Mouse (Mus musculus) forebrain, postnatal 0 days (tissue): ENCODE results near the gene Cops2. TPM values are rescaled to one million over a fixed set of nuclear protein-coding genes. Genes with fewer than 3 reads are reported as not detected.

Experiments used
- ATAC-seq: fragments of 200-750 bp; cut with Nextera tagmentation; 2 replicates; pipeline ENCODE4 v1.8.0; 2017; ENCODE audit warnings: mild to moderate bottlenecking, moderate library complexity
- DNase-seq: peaks from one replicate; pipeline ENCODE4 v3.0.0-alpha.2; 2015
- H3K27ac ChIP-seq: fragments of 300-500 bp; sonication (generic); 2 replicates; pipeline ENCODE4 v1.5.1; 2014; ENCODE audit warnings: low read depth, mild to moderate bottlenecking, antibody characterized with exemption, low read length, moderate library complexity, mixed read lengths
- H3K27me3 ChIP-seq: fragments of 300-500 bp; sonication (generic); 2 replicates; pipeline ENCODE4 v1.6.1; 2014; ENCODE audit warnings: mild to moderate bottlenecking, low read length, mixed read lengths; ENCODE audit not compliant: insufficient read depth
- H3K36me3 ChIP-seq: fragments of 300-500 bp; sonication (generic); 2 replicates; pipeline ENCODE4 v1.6.1; 2014; ENCODE audit warnings: mild to moderate bottlenecking, moderate library complexity; ENCODE audit not compliant: insufficient read depth
- H3K4me1 ChIP-seq: fragments of 300-500 bp; sonication (generic); 2 replicates; pipeline ENCODE4 v1.6.1; 2014; ENCODE audit warnings: antibody characterized with exemption; ENCODE audit not compliant: insufficient read depth
- H3K4me2 ChIP-seq: fragments of 300-500 bp; sonication (generic); 2 replicates; pipeline ENCODE4 v1.6.1; 2014; ENCODE audit warnings: low read depth, mild to moderate bottlenecking, moderate library complexity
- H3K4me3 ChIP-seq: fragments of 300-500 bp; sonication (generic); 2 replicates; pipeline ENCODE4 v1.5.1; 2014; ENCODE audit warnings: low read depth, low read length, mixed read lengths
- H3K9ac ChIP-seq: fragments of 300-500 bp; sonication (generic); 2 replicates; pipeline ENCODE4 v1.6.1; 2014; ENCODE audit warnings: mild to moderate bottlenecking
- H3K9me3 ChIP-seq: fragments of 300-500 bp; sonication (generic); 2 replicates; pipeline ENCODE4 v1.6.1; 2016; ENCODE audit warnings: low read length
- CTCF ChIP-seq: sonication (generic); IDR thresholded peaks from 2 replicates; pipeline ENCODE4 v1.5.1; 2016; ENCODE audit warnings: antibody characterized with exemption, control low read depth, low read depth
- WGBS: fragments of 180-500 bp; shearing (Covaris S2); extraction: QIAGEN DNeasy Blood & Tissue Kit; methylation state at CpG from one replicate; pipeline ENCODE4 v1.1.7; 2014; 5-methylcytosine and 5-hydroxymethylcytosine counted together
- polyA plus RNA-seq: library from polyadenylated mRNA; unstranded; fragments of >200 nt; fragmentation: Nextera tagmentation; extraction: Ambion mirVana; gene quantifications from 2 replicates; pipeline ENCODE4 v1.2.1, GENCODE M21; 2015
- total RNA-seq: library from RNA; depleted of rRNA; stranded (reverse); fragments of >200 nt; gene quantifications from 2 replicates; pipeline ENCODE4 v1.2.3, GENCODE M21; 2014

Cops2 gene
- total and polyA plus RNA-seq, 2 experiments from 2014 or later, result 56.8 to 92.8 TPM

- H3K27me3 ChIP-seq, result no peaks in the 10 kb centered on the region
- H3K36me3 ChIP-seq, result peaks cover 17% of the 10 kb centered on the region; the same call in 1 of the 2 replicates
- ATAC-seq (no peak), DNase-seq (no peak)
- H3K9ac ChIP-seq, result no peak overlapping the region
- WGBS, result 87% methylated on average over 4 of the region's 4 CpGs
- H3K4me3 ChIP-seq, result no peak overlapping the region
- no peak for TF ChIP-seq CTCF
- no peak overlapping the region for H3K4me2 ChIP-seq
- H3K9me3 ChIP-seq, result no peaks in the 10 kb centered on the region
- H3K27ac ChIP-seq, result no peak overlapping the region
- no peaks in the 10 kb centered on the region for H3K4me1 ChIP-seq
These were observed 31.0 kb downstream of the Cops2 start for GRCm38 (mm10) chr2:125827898-125828297.

GRCm38 (mm10) chr2:125826201-125826600 lies 32.7 kb downstream of the Cops2 start:
- Histone ChIP-seq H3K27ac (no peak overlapping the region), H3K4me3 (no peak overlapping the region), H3K9me3 (no peaks in the 10 kb centered on the region), H3K4me2 (no peak overlapping the region), H3K36me3 (peaks cover 6% of the 10 kb centered on the region; the same call in 1 of the 2 replicates), H3K27me3 (no peaks in the 10 kb centered on the region), H3K9ac (no peak overlapping the region), H3K4me1 (no peaks in the 10 kb centered on the region)
- TF ChIP-seq CTCF, result no peak
- WGBS, result 26% methylated on average over 4 of the region's 4 CpGs
- ATAC-seq (no peak), DNase-seq (no peak)

DNA sequence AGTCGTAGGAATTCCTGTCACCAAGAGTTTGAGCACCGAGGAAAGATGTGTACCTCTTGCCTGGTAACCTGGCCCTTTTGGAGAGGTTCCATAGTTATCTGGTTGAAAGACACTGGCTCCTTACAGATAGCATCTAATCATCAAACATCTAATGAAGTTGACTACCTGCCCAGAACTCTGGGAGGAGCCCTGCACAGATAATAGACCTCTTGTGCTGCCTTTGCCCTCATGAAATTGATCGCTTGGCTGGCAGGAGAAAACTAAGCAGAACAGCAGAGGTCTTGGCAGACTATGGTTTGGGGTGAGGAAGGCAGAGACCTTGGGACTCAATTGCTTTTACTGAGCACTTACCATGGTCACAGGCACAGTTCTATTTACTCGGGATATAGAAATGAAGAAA lies 38.5 kb downstream of the Cops2 start:
- 86% methylated on average over 4 of the region's 4 CpGs for WGBS
- no peak for ATAC-seq
- no peak overlapping the region for H3K9ac ChIP-seq
- H3K4me3 ChIP-seq, result no peak overlapping the region
- H3K36me3 ChIP-seq, result no peaks in the 10 kb centered on the region
- no peak for DNase-seq
- no peak for TF ChIP-seq CTCF
- no peaks in the 10 kb centered on the region for H3K9me3 ChIP-seq
- H3K27me3 ChIP-seq, result no peaks in the 10 kb centered on the region
- H3K4me1 ChIP-seq, result no peaks in the 10 kb centered on the region
- no peak overlapping the region for H3K27ac ChIP-seq
- no peak overlapping the region for H3K4me2 ChIP-seq

GRCm38 (mm10) chr2:125813972-125814595 lies 44.9 kb downstream of the Cops2 start:
- Histone ChIP-seq H3K27ac (no peak overlapping the region), H3K9me3 (no peaks in the 10 kb centered on the region), H3K9ac (no peak overlapping the region), H3K4me1 (no peaks in the 10 kb centered on the region), H3K4me3 (no peak overlapping the region), H3K36me3 (no peaks in the 10 kb centered on the region), H3K4me2 (no peak overlapping the region), H3K27me3 (no peaks in the 10 kb centered on the region)
- ATAC-seq (no peak), DNase-seq (no peak)
- 77% methylated on average over 9 of the region's 9 CpGs for WGBS
- TF ChIP-seq CTCF, result no peak

DNA sequence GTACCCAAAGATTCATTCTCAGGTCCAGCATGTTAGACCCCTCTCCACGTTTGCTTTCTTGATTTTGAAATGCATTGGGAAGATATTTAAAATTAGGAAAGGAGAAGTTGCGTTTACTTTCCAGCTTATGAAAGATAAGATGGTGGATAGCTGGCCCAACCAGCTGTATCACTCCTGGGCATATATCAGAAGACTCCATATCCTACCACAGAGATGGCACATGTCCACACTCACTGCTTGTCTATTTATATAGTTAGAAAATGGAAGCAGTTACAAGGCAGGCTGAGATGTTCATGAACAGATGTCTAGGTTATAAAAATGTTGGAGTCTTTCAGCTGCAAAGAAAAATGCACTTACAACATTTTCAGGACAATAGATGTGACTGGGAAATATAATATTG lies 47.6 kb downstream of the Cops2 start:
- ATAC-seq (no peak), DNase-seq (no peak)
- Histone ChIP-seq H3K4me3 (no peak overlapping the region), H3K27ac (no peak overlapping the region), H3K36me3 (no peaks in the 10 kb centered on the region), H3K9me3 (no peaks in the 10 kb centered on the region), H3K4me2 (no peak overlapping the region), H3K27me3 (no peaks in the 10 kb centered on the region), H3K9ac (no peak overlapping the region), H3K4me1 (no peaks in the 10 kb centered on the region)
- WGBS, result 89% methylated on average over 2 of the region's 2 CpGs
- no peak for TF ChIP-seq CTCF

- Histone ChIP-seq H3K36me3 (no peaks in the 10 kb centered on the region), H3K4me2 (no peak overlapping the region), H3K4me1 (no peaks in the 10 kb centered on the region), H3K27ac (no peak overlapping the region), H3K4me3 (no peak overlapping the region), H3K9me3 (no peaks in the 10 kb centered on the region), H3K9ac (no peak overlapping the region), H3K27me3 (no peaks in the 10 kb centered on the region)
- no peak for TF ChIP-seq CTCF
- WGBS, result 42% methylated on average over 7 of the region's 7 CpGs
- ATAC-seq (no peak), DNase-seq (no peak)
These were observed 49.4 kb downstream of the Cops2 start for GRCm38 (mm10) chr2:125809551-125809950.

DNA sequence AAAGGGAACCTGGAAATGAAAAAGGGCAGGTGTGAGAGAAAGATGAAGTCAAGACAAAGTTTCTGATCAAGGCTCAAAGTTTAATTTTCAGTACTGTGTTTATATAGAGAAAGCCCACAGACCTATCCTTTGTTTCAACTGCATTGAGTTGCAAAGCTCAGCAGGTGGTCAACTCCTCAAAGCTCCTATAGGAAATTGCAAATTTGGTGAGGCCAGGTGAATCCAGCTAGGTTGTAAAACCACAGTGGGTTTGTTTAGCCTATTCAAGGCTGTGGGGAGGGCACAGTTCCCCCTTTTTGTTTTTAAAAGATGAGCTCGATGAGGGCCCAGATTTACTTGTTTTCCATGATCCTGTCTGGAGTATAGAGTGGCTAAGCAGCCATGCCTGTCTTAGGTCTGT lies 53.1 kb downstream of the Cops2 start:
- no peaks in the 10 kb centered on the region for H3K36me3 ChIP-seq
- no peaks in the 10 kb centered on the region for H3K27me3 ChIP-seq
- H3K27ac ChIP-seq, result no peak overlapping the region
- TF ChIP-seq CTCF, result no peak
- WGBS, result 54% methylated on average over 1 of the region's 1 CpGs
- DNase-seq, result no peak
- H3K4me2 ChIP-seq, result no peak overlapping the region
- H3K4me1 ChIP-seq, result no peaks in the 10 kb centered on the region
- H3K4me3 ChIP-seq, result no peak overlapping the region
- no peak for ATAC-seq
- no peak overlapping the region for H3K9ac ChIP-seq
- H3K9me3 ChIP-seq, result no peaks in the 10 kb centered on the region
